Mouse (Mus musculus) embryo, embryonic 11 days (tissue): ENCODE measurements around the gene Fam227a.

Experiments used
- DNase-seq: peaks from one replicate; pipeline ENCODE4 v3.0.0-alpha.2; 2015

Fam227a gene

DNA sequence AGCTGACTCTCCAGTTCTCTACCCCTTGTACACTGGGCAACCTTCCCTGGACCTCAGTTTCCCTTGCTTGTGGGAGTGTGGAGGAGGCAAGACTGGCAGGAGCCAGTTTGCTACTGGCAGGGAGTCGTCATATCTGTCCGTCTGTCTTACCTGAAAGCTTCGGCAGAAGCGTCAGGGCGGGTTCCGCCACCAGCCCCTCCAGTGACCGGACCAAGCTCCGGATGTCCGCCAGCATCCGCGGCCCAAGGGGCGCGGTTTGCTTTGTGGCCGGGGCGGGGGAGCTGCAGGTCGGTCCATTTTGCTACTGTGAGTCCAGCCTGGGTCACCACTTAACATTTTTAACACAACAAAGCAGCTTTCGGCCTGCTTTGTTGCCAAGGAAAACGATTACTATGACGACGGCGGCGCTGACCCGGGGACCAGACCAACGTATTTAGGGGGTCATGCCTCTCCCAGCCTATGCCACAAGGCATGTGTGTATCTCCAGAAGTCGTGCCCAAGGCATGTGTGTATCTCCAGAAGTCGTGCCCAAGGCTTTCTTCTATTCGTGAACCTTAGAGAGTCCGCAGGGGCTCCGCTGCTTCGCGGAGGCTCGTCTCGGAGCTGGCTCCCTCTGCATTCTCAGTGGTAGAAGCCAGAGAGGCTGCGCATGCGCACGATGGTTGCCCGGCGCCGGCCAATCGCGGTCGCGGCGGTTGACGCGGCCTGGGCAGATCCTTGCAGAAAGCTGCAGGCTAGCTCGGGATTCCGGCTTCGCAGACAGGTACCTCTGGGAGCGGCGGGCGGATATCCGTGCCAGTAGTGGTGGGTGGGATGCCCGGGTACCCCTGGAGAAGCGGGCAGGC is at the start of gene Fam227a, which contains the start of gene Cby1:
TSS of gene Fam227a (minus strand) at position 426 of the 845 bp plus-strand sequence.
TSS of gene Cby1 (plus strand) at position 669 of the 845 bp plus-strand sequence.
- DNase-seq, result peak; percentile 95

DNA sequence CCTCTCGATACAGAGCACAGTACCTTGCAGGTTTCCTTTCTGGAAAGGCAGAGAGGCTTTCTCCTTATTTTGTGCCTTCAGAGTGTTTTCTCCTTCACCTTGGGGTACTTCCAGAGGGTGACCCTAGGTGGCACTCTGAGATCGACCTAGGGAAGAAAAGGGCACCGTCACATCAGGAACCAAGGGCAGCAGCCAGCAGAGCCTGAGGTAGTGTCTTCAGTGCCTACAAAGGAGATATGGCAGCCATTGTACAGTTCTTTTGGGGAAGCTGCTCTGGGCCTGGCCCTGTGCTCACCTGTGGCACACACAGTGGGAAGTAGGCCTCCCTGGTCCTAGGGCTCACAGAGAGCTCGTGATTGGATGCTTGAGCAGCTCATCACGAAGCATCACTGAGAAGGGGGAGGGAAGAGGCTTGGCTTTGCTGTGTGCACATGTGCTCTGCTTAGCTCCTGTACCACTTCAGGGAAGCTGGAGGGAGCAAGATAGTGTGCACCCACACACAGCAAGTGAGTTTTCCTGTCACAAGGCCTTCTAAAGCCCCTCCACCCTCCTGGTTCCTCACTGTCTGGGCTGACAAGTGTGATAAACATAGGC is 49.6 kb upstream of the Fam227a start:
- no peak for DNase-seq

DNA sequence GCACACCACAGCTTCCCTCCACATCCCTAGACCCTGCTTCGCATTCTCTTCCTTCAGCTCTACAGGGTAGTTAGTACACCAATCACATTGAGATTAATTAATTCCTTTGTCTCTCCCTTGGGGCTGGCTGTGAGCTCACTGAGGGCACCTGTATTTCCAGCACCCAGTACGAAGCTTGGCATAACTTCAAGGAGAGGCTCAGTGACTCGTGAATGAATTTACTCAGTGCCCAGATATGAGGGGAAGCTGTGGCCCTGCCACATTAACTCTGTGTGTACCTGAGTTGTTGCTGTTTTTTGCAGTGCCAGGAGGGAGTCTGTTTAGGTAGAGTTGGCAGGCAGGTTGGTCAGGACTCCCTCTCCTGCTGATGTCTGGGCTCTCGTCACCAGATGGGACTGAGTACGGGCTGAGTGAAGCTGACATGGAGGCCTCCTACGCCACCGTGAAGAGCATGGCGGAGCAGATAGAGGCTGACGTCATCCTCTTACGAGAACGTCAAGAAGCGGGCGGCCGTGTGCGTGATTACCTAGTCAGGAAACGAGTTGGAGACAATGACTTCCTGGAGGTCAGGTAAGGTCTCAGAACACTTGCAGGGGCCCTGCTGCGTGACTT is 48.0 kb upstream of the Fam227a start:
- DNase-seq, result no peak

DNA sequence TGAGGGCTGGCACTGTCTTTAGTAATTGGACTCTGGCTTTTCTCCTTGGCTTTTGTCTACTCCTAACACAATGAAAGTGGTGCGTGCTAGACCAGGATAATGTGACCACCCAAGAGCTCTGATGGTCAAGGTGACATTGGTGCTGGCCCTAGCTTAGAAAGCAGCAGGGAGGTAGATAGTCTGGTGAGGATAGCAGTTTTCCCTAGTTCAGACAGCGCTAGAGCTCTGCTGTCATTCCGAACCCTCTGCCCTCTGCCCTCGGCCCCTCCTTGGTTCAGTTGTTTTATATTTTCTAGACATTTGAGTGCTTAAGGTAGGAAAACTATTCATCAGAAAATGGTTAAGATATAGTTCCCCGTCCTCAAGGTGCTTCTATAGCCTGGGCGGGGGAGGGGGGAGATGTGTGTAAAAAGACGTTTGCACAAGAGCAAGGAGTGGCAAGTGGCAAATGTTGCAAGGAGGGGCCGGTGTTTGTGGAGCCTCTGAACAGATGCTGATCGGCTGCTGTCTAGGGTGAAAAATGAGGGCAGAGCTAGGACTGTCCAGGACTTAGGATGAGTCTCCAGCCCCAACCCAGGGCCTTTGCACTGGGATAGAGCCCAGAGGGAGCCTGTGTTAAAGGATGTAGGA is 38.9 kb upstream of the Fam227a start:
- DNase-seq, result no peak

DNA sequence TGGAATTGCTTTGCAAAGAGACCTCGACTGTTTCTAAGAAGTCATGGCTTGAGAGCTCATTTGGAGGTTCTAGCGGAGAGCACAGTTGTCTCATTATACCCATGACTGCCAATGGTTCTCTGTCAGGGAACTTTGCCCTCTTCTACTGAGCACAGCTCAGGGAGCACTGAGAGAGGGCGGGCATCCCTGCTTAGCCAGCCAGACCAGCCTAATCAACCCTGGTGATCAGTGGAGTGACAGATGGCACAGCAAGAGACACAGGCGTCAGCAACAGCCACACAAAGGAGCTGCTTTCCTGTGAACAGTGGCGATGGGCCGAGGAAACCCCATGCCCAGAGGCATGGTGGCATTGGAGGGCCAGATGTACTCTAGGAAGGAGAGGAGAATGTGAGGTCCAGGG is 38.3 kb upstream of the Fam227a start:
- DNase-seq, result no peak

DNA sequence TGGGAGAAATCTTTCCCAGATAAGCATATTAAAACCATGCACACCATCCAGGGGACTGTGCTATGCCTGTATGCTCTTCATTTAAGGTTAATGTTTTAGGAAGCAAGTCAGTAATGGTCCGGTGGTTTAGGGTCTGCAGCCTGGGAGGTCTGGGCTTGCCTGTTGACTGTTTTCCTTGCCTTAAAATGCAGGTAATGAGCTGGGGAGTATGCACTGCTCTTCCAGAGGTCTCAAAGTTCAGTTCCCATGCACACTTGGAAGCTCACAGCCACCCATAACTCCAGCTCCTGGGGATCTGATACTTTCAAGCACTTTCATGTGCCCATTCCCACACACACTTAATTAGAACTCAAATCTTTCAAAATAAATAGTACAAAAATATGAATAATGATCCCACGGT is 37.8 kb upstream of the Fam227a start:
- no peak for DNase-seq

DNA sequence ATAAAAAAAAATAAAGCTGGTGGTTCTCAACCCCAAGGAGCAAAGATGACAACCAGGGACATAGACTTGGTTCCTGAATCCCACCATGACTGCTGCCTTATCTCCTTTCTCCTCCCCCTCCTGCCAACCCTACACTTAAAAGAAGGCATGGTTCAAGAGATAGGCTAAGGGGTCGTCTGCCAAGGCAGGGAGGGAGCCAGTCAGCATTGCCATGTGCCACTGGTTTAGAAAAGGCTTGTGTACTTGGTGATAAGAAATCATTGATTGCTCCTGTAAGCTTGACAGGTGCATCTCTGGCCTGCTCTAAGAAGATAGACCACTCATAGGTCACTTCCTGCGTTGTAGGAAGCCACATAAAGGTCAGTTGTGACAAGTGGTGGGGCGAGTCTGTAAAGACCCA is 36.8 kb upstream of the Fam227a start:
- no peak for DNase-seq

DNA sequence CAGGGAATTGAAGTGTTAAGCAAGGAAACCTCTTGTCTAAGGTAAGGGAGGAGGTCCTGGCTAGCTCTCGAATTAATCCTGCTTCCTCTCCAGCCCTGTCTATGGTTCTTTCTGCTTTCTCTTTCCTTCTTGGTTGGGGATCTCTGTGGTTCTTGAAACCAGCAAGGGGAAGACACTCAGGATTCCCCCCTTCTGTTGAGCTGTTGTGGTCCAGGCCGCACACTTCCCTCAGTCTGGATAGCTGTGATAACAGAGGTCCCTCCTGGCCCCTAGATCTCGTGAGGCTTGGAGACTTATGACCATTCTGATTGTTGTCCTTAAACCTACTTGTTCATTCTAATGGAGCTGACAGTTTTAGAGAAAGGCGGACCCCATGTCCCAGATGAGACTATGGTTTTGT is 35.8 kb upstream of the Fam227a start:
- DNase-seq, result no peak

DNA sequence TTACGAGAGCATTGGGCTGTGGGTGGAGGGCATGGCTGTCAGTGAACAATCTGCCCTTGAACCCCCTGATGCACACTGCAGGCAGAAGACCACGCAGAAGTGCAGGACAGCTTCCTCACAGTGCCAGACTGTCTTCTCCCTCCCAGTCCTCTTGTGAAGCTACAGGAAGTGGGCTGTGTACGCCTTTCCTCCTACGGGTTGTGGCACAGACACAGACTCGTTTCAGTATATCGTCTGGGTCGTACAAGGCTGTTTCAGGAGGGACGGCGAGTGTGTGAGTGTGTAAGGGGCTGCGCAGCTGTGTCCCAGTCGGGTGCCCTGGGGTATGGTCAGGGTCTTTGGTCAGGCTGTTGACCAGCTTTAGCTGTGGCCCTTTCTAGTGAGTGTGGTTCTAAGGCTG is 35.0 kb upstream of the Fam227a start:
- DNase-seq, result no peak

DNA sequence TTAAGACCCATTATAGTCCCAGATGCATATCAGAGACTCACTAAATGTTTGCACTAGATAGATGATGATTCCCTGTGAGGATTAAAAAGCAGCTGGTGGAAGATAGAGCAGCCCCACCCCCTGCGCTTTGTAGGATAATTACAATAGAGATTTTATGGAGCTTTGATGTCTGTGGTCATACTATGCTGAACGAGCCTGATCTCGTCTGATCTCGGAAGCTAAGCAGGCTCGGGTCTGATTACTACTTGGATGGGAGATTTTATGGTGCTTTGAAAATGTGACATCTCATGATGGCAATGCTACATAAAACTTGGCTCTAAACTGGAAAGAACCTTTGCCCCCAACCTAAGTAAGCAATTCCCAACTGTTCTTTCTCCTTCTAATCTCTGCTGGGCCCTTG is 33.6 kb upstream of the Fam227a start:
- no peak for DNase-seq

DNA sequence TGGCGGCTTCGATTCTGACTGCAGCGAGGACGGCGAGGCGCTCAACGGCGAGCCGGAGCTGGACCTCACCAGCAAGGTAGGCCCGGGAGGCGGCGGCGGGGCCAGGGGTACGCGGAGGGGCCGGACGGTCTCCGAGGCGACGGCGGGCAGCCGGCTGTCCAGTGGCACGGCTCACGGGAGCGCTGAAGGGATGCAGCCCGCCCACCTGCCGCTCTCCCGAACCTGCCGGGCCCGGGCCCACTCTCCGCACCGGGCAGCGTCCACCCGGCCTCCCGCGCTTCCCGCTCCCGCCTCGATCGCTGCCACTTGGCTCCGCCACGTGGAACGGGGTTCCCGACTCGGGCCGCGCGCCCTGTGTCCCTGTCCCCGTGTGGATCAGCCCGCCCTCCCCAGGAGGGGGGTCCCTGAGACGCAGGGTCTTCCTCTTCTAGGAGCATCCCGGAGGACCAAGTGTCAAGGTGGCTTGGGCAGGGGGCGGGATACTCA is 32.3 kb upstream of the Fam227a start:
- peak; percentile 58 for DNase-seq

DNA sequence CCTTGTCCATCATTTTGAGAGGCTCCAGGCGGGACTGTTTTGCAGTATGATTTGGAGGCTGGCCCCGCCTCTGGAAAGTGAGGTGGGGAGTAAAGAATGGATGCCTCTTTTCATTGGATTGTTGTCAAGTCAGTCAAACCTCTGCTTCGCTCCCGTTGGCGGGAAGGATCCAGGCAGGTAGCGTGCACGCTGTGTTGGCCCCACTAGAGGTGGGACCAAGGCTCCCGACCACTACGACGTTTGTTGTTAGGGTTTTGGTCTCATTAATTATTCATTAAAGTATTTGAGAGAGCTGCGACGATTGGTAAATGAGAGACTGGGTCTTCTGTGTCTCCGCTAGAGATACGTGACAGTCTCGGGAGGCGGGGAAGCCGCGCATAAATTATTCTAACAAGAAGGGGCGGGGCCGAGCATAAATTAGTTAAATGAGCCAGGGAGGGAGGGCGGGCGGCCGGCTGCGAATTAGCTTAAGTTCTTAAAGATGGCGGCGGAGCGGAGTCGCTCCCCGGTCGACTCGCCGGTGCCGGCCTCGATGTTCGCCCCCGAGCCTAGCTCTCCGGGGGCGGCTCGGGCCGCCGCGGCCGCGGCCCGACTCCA is 31.8 kb upstream of the Fam227a start, which contains the start of gene Gtpbp1:
TSS of gene Gtpbp1 (plus strand) at position 420 of the 597 bp plus-strand sequence.
- peak; percentile 99 for DNase-seq

DNA sequence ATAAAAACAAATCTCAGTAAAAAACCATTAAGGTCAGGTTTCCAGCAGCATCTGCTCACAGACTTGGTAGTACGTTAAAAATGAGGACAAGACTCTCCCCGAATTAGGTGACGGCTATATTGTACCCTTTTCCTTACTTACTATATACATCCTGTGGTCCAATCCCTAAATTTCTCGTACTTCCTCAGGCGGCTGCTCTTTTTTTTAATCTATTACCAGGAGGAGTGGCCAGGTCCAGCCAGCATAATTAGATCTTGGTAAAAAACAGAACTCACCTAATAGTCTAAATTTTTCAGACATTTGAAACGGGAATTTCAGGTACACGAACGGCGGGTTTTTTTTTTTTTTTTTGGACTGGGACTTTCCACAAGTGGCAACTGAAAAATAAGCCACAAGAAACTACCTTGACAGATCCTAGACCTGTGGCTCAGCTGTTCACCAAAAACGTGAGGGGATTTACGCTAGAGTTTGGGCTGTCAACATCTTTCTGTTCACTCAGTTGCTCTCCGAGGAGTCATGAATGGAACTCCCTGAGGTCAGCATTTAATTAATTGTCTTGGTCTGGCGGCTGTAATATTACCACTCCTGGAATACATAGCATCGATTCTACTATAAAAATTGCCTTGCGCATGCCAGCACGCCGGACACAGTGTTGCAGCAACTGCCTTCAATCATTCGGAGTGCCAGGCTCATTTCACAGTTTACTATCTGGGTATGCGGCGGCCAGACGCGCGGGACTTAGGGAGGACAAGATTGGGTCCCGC is 31.1 kb upstream of the Fam227a start:
- no peak for DNase-seq

DNA sequence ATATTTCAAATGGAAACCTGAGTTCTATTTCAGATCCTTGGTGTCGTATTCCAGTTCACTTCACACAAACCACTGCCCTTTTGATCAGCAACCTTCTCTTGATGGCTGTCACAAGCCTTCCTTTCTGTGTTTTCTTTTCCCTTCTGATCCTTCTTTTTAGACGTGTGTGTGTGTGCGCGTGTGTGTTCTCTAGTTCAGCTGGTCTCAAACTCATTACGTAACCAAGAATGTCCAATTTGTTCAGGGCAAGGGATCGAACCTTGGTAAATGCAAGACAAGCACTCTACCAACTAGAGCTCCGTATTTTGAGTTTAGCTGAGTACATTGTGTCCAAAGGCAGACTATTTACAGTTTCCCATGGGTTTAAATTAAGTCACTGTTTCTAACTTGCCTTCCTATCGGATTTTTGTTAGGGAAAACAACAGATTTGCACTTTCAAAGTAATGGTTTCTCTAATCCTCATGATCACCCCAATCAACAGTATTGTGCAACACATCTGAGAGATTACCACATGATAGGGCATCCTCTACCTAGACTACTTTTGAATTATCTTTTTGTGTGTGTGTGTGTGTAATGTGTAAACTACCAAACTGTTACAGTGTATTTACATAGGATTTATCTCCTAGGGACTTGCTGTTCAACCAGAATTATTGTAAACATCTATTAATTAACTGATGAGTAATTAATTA is 29.7 kb upstream of the Fam227a start:
- no peak for DNase-seq

DNA sequence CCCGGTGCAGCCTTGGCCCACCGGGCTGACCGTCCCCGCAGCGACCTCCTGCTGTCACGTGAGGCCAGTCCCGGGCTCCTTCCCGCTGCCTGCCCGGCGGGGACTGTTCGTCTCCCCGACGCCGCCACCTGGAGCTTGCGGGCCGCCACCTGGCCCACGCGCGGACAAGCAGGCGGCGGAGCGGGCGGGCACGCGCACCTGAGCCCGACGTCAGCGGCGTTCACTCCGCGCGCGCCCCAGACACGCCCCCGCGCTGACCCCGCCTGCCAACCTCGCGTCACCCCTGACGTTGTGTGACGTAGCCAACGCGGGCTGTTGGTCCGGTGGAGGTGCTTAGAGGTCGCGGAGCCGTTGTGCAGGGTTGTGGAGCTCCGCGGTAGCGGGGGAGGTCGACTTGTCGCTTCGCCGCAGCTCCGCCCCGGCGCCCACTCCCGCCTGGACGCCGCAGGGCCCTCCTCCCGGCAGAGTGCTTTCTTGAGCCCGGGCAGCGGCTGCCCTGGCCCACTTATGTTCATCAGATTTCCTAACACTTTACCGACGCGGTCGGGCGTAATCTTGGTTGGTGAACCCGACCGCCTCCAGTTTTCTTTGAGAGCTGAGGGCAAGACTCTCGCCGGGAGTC is 29.0 kb upstream of the Fam227a start, which contains the start of gene Josd1:
TSS of gene Josd1 (minus strand) at position 274 of the 622 bp plus-strand sequence.
- DNase-seq, result peak; percentile 95

DNA sequence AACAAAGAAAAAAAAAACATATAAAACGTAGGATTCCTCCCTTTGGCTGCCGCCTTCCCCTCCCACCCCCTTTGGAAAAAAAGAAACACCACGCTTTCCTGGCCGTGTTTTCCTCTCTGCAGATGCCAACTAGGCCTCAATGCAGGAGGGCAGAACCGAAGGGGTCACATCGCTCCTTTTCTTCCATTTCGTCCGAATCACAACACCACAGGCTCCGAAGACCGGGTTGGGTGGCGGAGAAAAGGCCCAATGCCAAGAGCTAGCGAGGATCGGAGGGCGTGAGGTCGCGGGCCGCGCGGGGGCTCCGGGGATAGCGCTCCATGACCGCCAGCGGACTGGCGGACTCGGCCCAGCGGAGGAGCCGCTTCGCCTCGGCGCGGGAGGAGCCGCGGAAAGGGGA is 28.4 kb upstream of the Fam227a start:
- no peak for DNase-seq

DNA sequence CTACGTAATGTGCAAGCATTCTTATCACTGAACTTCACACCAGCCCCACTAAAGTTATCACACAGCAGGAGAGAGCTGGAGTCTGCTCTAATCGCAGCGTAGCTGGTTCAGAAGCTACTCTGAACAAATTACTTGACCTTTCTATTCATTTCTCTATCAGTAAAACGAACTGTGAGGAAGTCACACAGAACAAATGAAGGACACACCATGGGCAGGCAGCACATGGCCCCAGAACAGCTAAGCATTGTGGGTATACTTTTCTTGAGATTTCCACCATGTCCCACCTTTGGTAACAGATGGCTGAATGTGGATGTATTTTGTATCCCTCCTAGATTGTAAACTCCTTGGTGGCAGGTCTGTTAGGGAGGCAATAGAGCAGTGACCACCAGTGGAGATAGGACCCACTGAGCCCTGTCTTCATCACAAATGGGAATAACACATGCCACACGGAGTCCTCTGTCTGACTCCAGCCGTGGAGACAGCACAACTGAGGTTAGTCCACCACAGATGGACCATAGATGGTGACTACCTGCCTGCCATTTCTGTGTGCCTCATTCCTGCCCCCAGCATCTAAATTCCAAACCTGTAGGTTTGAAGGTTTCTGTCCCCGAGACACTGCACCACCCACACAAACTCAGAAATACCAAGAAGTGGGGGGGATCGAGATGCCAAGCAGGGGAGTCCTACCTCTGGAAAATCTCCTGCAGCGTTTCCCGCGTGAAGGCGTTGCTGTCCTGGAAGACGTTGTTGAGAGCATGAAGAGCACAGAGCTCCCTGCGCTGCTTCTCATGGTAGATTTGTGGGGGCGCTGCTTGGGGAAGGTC is 27.5 kb upstream of the Fam227a start:
- DNase-seq, result no peak

DNA sequence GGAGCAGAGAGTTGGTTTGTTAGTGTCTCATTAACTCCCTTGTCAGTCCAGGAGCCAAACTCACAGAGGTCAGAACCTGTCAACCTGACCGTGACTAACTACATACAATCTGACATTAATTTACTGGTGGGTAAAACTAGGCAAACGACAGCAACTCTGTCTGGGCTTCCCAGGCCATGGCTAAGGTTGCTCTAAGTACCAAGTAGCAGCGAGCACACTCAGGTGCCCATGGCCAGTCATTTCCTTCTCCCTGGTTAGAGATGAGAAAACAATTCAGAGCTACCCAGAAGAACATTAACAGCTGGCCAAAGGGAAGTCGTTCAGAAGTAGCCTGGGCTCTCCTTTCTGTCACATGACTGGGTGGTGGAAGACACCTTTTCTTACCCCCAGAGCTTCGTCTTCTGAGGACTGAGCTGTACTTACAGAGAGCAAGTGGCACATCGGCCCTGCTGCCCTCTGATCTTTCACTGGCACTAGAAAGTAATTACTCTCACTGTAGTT is 26.4 kb upstream of the Fam227a start:
- DNase-seq, result no peak

DNA sequence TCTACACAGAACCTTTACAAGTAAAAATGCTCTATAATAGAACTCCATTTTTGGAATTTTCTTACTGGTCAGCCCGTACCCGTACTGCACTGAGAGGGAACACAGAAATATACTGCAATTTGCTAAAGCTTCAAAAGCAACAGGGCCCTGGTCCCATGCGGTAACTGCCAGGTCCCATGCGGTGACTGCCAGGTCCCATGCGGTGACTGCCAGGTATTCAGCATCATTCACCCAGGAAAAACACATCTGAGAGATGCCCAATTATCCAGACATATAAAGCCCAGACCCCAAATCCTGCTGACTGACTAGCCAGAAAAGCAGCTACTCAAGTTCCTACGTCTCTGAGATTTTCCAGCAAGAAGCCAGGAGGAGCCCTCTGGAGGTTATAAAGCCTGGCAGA is 25.9 kb upstream of the Fam227a start:
- no peak for DNase-seq
